Mouse (Mus musculus) intestine, embryonic 14.5 days (tissue): ENCODE data around the gene Plekho1. TPM values are rescaled to one million over a fixed set of nuclear protein-coding genes. Genes with fewer than 3 reads are reported as not detected.
"Not testable (repeated sequence)": the region's sequence is repeated elsewhere in the genome, so short reads cannot be mapped to it uniquely, and the experiment has no call there.

Experiments
- ATAC-seq: fragments of 200-750 bp; cut with Nextera tagmentation; replicated peaks from 2 replicates; pipeline ENCODE4 v1.8.0; 2017; ENCODE audit warnings: low read depth, moderate number of reproducible peaks, moderate TSS enrichment, moderate library complexity; ENCODE audit not compliant: low FRiP score, low TSS enrichment
- DNase-seq: peaks from one replicate; pipeline ENCODE4 v3.0.0-alpha.2; 2018; ENCODE audit warnings: low spot score
- H3K27ac ChIP-seq: fragments of 300-500 bp; sonication (generic); 2 replicates; pipeline ENCODE4 v1.5.1; 2014; ENCODE audit warnings: low read depth, mild to moderate bottlenecking, control low read depth
- H3K27me3 ChIP-seq: fragments of 300-500 bp; sonication (generic); replicated peaks from 2 replicates; pipeline ENCODE4 v1.6.1; 2014; ENCODE audit warnings: low read length, control low read depth; ENCODE audit not compliant: control insufficient read depth, insufficient read depth
- H3K36me3 ChIP-seq: fragments of 300-500 bp; sonication (generic); 2 replicates; pipeline ENCODE4 v1.6.1; 2014; ENCODE audit warnings: low read length, control low read depth; ENCODE audit not compliant: control insufficient read depth, insufficient read depth
- H3K4me1 ChIP-seq: fragments of 300-500 bp; sonication (generic); replicated peaks from 2 replicates; pipeline ENCODE4 v1.6.1; 2014; ENCODE audit warnings: low read length, control low read depth, mixed read lengths; ENCODE audit not compliant: control insufficient read depth, insufficient read depth
- H3K4me2 ChIP-seq: fragments of 300-500 bp; sonication (generic); 2 replicates; pipeline ENCODE4 v1.6.1; 2014; ENCODE audit warnings: low read length
- H3K4me3 ChIP-seq: fragments of 300-500 bp; sonication (generic); 2 replicates; pipeline ENCODE4 v1.5.1; 2014; ENCODE audit warnings: low read depth, low read length, control low read depth, mixed read lengths
- H3K9ac ChIP-seq: fragments of 300-500 bp; sonication (generic); 2 replicates; pipeline ENCODE4 v1.6.1; 2014; ENCODE audit warnings: mild to moderate bottlenecking, low read length
- H3K9me3 ChIP-seq: fragments of 300-500 bp; sonication (generic); 2 replicates; pipeline ENCODE4 v1.6.1; 2016; ENCODE audit warnings: low read length, control low read depth; ENCODE audit not compliant: control insufficient read depth
- WGBS: fragments of 180-500 bp; shearing (Covaris S2); extraction: QIAGEN DNeasy Blood & Tissue Kit; methylation state at CpG from one replicate; pipeline ENCODE4 v1.1.7; 2014; 5-methylcytosine and 5-hydroxymethylcytosine counted together
- polyA plus RNA-seq: library from polyadenylated mRNA; unstranded; fragments of >200 nt; fragmentation: Nextera tagmentation; extraction: Ambion mirVana; gene quantifications from 2 replicates; pipeline ENCODE4 v1.2.1, GENCODE M21; 2014

Gene Plekho1
- polyA plus RNA-seq, 1 experiment from 2014 or later = 35.0 TPM

- Histone ChIP-seq H3K9me3 (no peaks in the 10 kb centered on the region), H3K4me1 (no peaks in the 10 kb centered on the region), H3K27me3 (no peaks in the 10 kb centered on the region), H3K9ac (no peak overlapping the region), H3K27ac (peak overlapping the region; percentile 9; the same call in 1 of the 2 replicates), H3K36me3 (no peaks in the 10 kb centered on the region), H3K4me2 (no peak overlapping the region), H3K4me3 (no peak overlapping the region)
- no peak for DNase-seq
- no peak for ATAC-seq
- 57% methylated on average over 8 of the region's 8 CpGs for WGBS
These were observed 38.2 kb downstream of the Plekho1 start for GRCm38 (mm10) chr3:95957359-95958148.

GRCm38 (mm10) chr3:95955318-95955717 is 40.5 kb downstream of the Plekho1 start:
- 91% methylated on average over 5 of the region's 5 CpGs for WGBS
- no peak for ATAC-seq
- Histone ChIP-seq H3K4me2 (no peak overlapping the region), H3K9me3 (no peaks in the 10 kb centered on the region), H3K36me3 (no peaks in the 10 kb centered on the region), H3K27me3 (no peaks in the 10 kb centered on the region), H3K27ac (no peak overlapping the region), H3K4me3 (no peak overlapping the region), H3K4me1 (no peaks in the 10 kb centered on the region), H3K9ac (no peak overlapping the region)
- DNase-seq = no peak

GRCm38 (mm10) chr3:95954648-95955173 is 41.1 kb downstream of the Plekho1 start:
- H3K4me3 ChIP-seq, H3K4me1 ChIP-seq, H3K27me3 ChIP-seq, H3K27ac ChIP-seq, H3K9me3 ChIP-seq, H3K4me2 ChIP-seq, H3K9ac ChIP-seq, DNase-seq, H3K36me3 ChIP-seq, ATAC-seq: not testable (repeated sequence)
- WGBS = 89% methylated on average over 12 of the region's 12 CpGs

- 73% methylated on average over 3 of the region's 3 CpGs for WGBS
- H3K4me2 ChIP-seq = no peak overlapping the region
- H3K4me1 ChIP-seq = no peaks in the 10 kb centered on the region
- no peak overlapping the region for H3K4me3 ChIP-seq
- DNase-seq (no peak), ATAC-seq (no peak)
- no peak overlapping the region for H3K27ac ChIP-seq
- H3K36me3 ChIP-seq = no peaks in the 10 kb centered on the region
- no peaks in the 10 kb centered on the region for H3K9me3 ChIP-seq
- H3K9ac ChIP-seq = no peak overlapping the region
- no peaks in the 10 kb centered on the region for H3K27me3 ChIP-seq
These were observed 42.3 kb downstream of the Plekho1 start for GRCm38 (mm10) chr3:95953522-95953921.

- Histone ChIP-seq H3K9ac (no peak overlapping the region), H3K27ac (no peak overlapping the region), H3K4me1 (no peaks in the 10 kb centered on the region), H3K36me3 (0 out of 2 replicates have a peak, but pooled peaks cover 4% of the 10 kb centered on the region), H3K27me3 (no peaks in the 10 kb centered on the region), H3K4me2 (no peak overlapping the region), H3K9me3 (no peaks in the 10 kb centered on the region), H3K4me3 (no peak overlapping the region)
- DNase-seq (no peak), ATAC-seq (no peak)
These were observed 42.8 kb downstream of the Plekho1 start for GRCm38 (mm10) chr3:95953023-95953422.

GRCm38 (mm10) chr3:95951566-95951965 is 44.2 kb downstream of the Plekho1 start:
- WGBS = 68% methylated on average over 12 of the region's 12 CpGs
- peaks cover 15% of the 10 kb centered on the region for H3K36me3 ChIP-seq
- not testable (repeated sequence) for H3K27me3 ChIP-seq, DNase-seq, H3K4me1 ChIP-seq, ATAC-seq, H3K9me3 ChIP-seq
- H3K4me2 ChIP-seq = peak overlapping the region; percentile 65
- H3K4me3 ChIP-seq = peak overlapping the region; percentile 59
- peak overlapping the region; percentile 96 for H3K27ac ChIP-seq
- peak overlapping the region; percentile 65 for H3K9ac ChIP-seq

- DNase-seq (peak; percentile 98), ATAC-seq (peak; percentile 94)
- Histone ChIP-seq H3K36me3 (peaks cover 21% of the 10 kb centered on the region), H3K9me3 (no peaks in the 10 kb centered on the region), H3K27ac (peak overlapping the region; percentile 96), H3K27me3 (no peaks in the 10 kb centered on the region), H3K4me2 (peak overlapping the region; percentile 65), H3K4me3 (peak overlapping the region; percentile 59), H3K9ac (peak overlapping the region; percentile 65), H3K4me1 (no peaks in the 10 kb centered on the region)
- WGBS = 1% methylated on average over 49 of the region's 49 CpGs
These were observed 44.8 kb downstream of the Plekho1 start for GRCm38 (mm10) chr3:95950763-95951551.

- H3K27me3 ChIP-seq = no peaks in the 10 kb centered on the region
- no peak overlapping the region for H3K4me2 ChIP-seq
- no peaks in the 10 kb centered on the region for H3K9me3 ChIP-seq
- ATAC-seq (no peak), DNase-seq (no peak)
- H3K4me3 ChIP-seq = no peak overlapping the region
- 85% methylated on average over 5 of the region's 5 CpGs for WGBS
- H3K4me1 ChIP-seq = no peaks in the 10 kb centered on the region
- H3K9ac ChIP-seq = no peak overlapping the region
- no peak overlapping the region for H3K27ac ChIP-seq
- H3K36me3 ChIP-seq = peaks cover 45% of the 10 kb centered on the region
These were observed 47.5 kb downstream of the Plekho1 start for GRCm38 (mm10) chr3:95948325-95948724.
